Mouse (Mus musculus): ENCODE results near the gene Trmt1. TPM values are rescaled to one million over a fixed set of nuclear protein-coding genes. Genes with fewer than 3 reads are reported as not detected.

Trmt1 gene
- polyA plus RNA-seq, 1 experiment from 2014 or later: 27.7 TPM

DNA sequence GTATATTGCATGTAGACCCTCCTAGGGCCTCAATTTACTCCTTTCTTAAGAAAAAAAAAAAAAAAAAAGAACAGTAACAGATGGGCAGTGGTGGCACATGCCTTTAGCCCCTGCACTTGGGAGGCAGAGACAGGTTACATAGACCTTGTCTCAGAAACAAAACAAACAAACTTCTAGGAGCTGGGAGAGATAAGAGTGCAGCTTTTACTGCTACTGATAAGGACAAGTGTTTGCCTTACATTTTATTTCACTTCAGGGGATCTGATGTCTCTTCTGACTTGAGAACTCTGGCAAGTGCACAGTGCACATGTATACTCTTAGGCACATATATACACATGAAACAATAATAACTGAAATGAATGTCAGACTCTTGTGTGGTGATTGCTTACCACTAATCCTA lies 28.9 kb upstream of the Trmt1 start:
- no peak for ATAC-seq (ENCODE audit: low read depth)
- Histone ChIP-seq H3K9ac (ENCODE audit: low read depth, low read length) (peak overlapping the region; percentile 49), H3K4me3 (ENCODE audit: low read depth, low read length) (peak overlapping the region; percentile 48), H3K27ac (ENCODE audit: low read length) (peak overlapping the region; percentile 55), H3K27me3 (ENCODE audit: control insufficient read depth, insufficient read depth, low read depth, low read length) (peaks cover 4% of the 10 kb centered on the region), H3K4me1 (ENCODE audit: control insufficient read depth, low read depth, low read length) (peaks cover 59% of the 10 kb centered on the region), H3K36me3 (ENCODE audit: control insufficient read depth, insufficient read depth) (no peaks in the 10 kb centered on the region), H3K9me3 (replicated peaks; ENCODE audit: control insufficient read depth, low read length) (no peaks in the 10 kb centered on the region), H3K4me2 (ENCODE audit: low read depth, low read length) (peak overlapping the region; percentile 69)

DNA sequence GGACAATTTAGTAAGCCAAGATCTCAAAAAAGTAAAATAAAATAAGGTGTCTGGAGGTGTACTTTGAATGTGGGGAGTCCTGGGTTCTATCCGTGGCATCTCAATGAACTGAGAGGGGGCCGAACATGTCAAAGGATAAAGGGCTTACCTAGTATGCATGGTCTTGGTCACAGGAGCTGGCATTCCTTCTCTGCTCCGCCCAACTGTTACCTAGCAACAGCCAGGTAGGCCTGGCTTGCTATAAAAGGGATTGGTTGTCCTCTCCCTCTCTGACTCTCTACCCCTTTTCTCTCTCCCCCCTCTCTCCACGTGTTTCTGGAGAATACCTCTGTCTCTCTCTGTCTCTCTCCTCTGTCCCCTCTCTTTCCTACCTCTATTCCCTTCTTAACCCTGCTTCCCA lies 28.4 kb upstream of the Trmt1 start:
- H3K9me3 ChIP-seq (replicated peaks; ENCODE audit: control insufficient read depth, low read length): no peaks in the 10 kb centered on the region
- H3K27me3 ChIP-seq (ENCODE audit: control insufficient read depth, insufficient read depth, low read depth, low read length): peaks cover 4% of the 10 kb centered on the region
- H3K4me1 ChIP-seq (ENCODE audit: control insufficient read depth, low read depth, low read length): peaks cover 63% of the 10 kb centered on the region
- WGBS (ENCODE audit: insufficient replicate concordance): 64% methylated on average over 4 of the region's 4 CpGs
- H3K36me3 ChIP-seq (ENCODE audit: control insufficient read depth, insufficient read depth): no peaks in the 10 kb centered on the region
- H3K9ac ChIP-seq (ENCODE audit: low read depth, low read length): no peak overlapping the region
- no peak overlapping the region for H3K4me3 ChIP-seq (ENCODE audit: low read depth, low read length)
- H3K27ac ChIP-seq (ENCODE audit: low read length): peak overlapping the region; percentile 55; the same call in 1 of the 2 replicates
- H3K4me2 ChIP-seq (ENCODE audit: low read depth, low read length): no peak overlapping the region
- ATAC-seq (ENCODE audit: low read depth): no peak

DNA sequence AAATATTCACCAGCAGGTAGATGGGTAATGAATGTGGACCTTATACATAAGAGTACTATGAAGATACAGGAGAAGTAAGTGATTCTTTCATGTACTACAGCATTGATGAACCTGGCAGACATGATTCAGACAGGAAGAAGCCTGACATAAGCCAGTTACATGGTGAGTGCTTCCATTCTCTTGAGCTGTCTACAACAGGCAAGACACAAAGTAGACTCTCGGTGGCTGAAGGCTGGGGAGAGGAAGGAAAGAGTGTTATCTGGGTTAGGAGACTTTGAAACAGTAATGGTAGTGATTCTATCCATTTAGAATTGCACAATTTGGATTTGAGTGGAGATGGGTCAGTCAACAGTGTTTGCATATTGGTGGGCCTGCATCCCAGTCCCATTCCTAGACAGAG lies 27.2 kb upstream of the Trmt1 start:
- H3K27me3 ChIP-seq (ENCODE audit: control insufficient read depth, insufficient read depth, low read depth, low read length): peaks cover 4% of the 10 kb centered on the region
- H3K9me3 ChIP-seq (replicated peaks; ENCODE audit: control insufficient read depth, low read length): no peaks in the 10 kb centered on the region
- no peak for ATAC-seq (ENCODE audit: low read depth)
- H3K4me1 ChIP-seq (ENCODE audit: control insufficient read depth, low read depth, low read length): peaks cover 67% of the 10 kb centered on the region
- no peak overlapping the region for H3K4me3 ChIP-seq (ENCODE audit: low read depth, low read length)
- H3K36me3 ChIP-seq (ENCODE audit: control insufficient read depth, insufficient read depth): no peaks in the 10 kb centered on the region
- H3K27ac ChIP-seq (ENCODE audit: low read length): peak overlapping the region; percentile 2; the same call in 1 of the 2 replicates
- WGBS (ENCODE audit: insufficient replicate concordance): 23% methylated on average over 1 of the region's 1 CpGs
- H3K4me2 ChIP-seq (ENCODE audit: low read depth, low read length): no peak overlapping the region
- no peak overlapping the region for H3K9ac ChIP-seq (ENCODE audit: low read depth, low read length)

GRCm38 (mm10) chr8:84659936-84660818 lies 25.9 kb upstream of the Trmt1 start:
- H3K4me3 ChIP-seq (ENCODE audit: low read depth, low read length): peak overlapping the region; percentile 81
- ATAC-seq (ENCODE audit: low read depth): no peak
- peaks cover 4% of the 10 kb centered on the region for H3K27me3 ChIP-seq (ENCODE audit: control insufficient read depth, insufficient read depth, low read depth, low read length)
- no peaks in the 10 kb centered on the region for H3K36me3 ChIP-seq (ENCODE audit: control insufficient read depth, insufficient read depth)
- H3K27ac ChIP-seq (ENCODE audit: low read length): peak overlapping the region; percentile 97
- H3K9ac ChIP-seq (ENCODE audit: low read depth, low read length): peak overlapping the region; percentile 86
- peak overlapping the region; percentile 99 for H3K4me2 ChIP-seq (ENCODE audit: low read depth, low read length)
- peaks cover 65% of the 10 kb centered on the region for H3K4me1 ChIP-seq (ENCODE audit: control insufficient read depth, low read depth, low read length)
- WGBS (ENCODE audit: insufficient replicate concordance): 2% methylated on average over 33 of the region's 33 CpGs
- H3K9me3 ChIP-seq (replicated peaks; ENCODE audit: control insufficient read depth, low read length): no peaks in the 10 kb centered on the region

GRCm38 (mm10) chr8:84660819-84661457 lies 25.2 kb upstream of the Trmt1 start:
- Histone ChIP-seq H3K9ac (ENCODE audit: low read depth, low read length) (peak overlapping the region; percentile 86), H3K4me3 (ENCODE audit: low read depth, low read length) (peak overlapping the region; percentile 81), H3K4me2 (ENCODE audit: low read depth, low read length) (peak overlapping the region; percentile 99), H3K36me3 (ENCODE audit: control insufficient read depth, insufficient read depth) (no peaks in the 10 kb centered on the region), H3K27me3 (ENCODE audit: control insufficient read depth, insufficient read depth, low read depth, low read length) (no peaks in the 10 kb centered on the region), H3K4me1 (ENCODE audit: control insufficient read depth, low read depth, low read length) (peaks cover 65% of the 10 kb centered on the region), H3K27ac (ENCODE audit: low read length) (peak overlapping the region; percentile 97), H3K9me3 (replicated peaks; ENCODE audit: control insufficient read depth, low read length) (no peaks in the 10 kb centered on the region)
- WGBS (ENCODE audit: insufficient replicate concordance): under 1% methylated on average over 20 of the region's 20 CpGs
- ATAC-seq (ENCODE audit: low read depth): no peak

GRCm38 (mm10) chr8:84661458-84661871 lies 24.6 kb upstream of the Trmt1 start:
- Histone ChIP-seq H3K4me2 (ENCODE audit: low read depth, low read length) (peak overlapping the region; percentile 99), H3K27ac (ENCODE audit: low read length) (peak overlapping the region; percentile 97), H3K27me3 (ENCODE audit: control insufficient read depth, insufficient read depth, low read depth, low read length) (no peaks in the 10 kb centered on the region), H3K4me1 (ENCODE audit: control insufficient read depth, low read depth, low read length) (peaks cover 64% of the 10 kb centered on the region), H3K9ac (ENCODE audit: low read depth, low read length) (peak overlapping the region; percentile 86), H3K9me3 (replicated peaks; ENCODE audit: control insufficient read depth, low read length) (no peaks in the 10 kb centered on the region), H3K4me3 (ENCODE audit: low read depth, low read length) (peak overlapping the region; percentile 81), H3K36me3 (ENCODE audit: control insufficient read depth, insufficient read depth) (no peaks in the 10 kb centered on the region)
- under 1% methylated on average over 24 of the region's 24 CpGs for WGBS (ENCODE audit: insufficient replicate concordance)
- ATAC-seq (ENCODE audit: low read depth): peak; percentile 64

DNA sequence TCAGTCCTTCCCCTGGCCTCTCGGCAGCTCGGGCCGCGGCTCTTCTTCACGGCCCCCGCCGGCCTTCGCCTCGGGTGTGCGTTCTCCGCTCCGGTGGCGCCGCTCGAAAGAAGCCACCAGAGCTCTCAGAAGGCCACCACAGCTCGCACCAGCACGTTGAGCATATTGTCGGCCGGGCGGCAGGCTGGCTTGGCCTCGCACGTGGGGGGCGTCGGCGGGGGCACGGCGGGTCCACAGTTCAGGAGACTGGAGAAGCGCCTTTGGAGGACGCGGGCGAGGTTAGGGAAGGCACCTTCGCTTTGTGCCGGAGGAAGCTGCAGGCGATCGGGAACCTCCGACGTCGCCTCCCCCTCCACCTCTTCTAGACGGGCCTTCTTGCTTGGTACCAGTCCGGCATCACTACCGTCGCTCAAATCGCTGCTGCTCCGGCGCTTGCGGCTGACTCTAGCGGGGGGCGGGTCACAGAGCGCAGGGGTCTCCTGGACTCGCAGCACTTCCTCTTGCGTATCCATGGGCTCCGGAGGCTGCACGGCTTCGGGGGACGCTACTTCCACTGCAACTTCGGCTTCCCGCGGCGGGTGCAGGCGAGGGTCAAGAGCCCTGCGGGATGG lies 24.0 kb upstream of the Trmt1 start:
- Histone ChIP-seq H3K27me3 (ENCODE audit: control insufficient read depth, insufficient read depth, low read depth, low read length) (no peaks in the 10 kb centered on the region), H3K9ac (ENCODE audit: low read depth, low read length) (peak overlapping the region; percentile 86), H3K9me3 (replicated peaks; ENCODE audit: control insufficient read depth, low read length) (no peaks in the 10 kb centered on the region), H3K27ac (ENCODE audit: low read length) (peak overlapping the region; percentile 97), H3K4me1 (ENCODE audit: control insufficient read depth, low read depth, low read length) (peaks cover 58% of the 10 kb centered on the region), H3K4me2 (ENCODE audit: low read depth, low read length) (peak overlapping the region; percentile 99), H3K36me3 (ENCODE audit: control insufficient read depth, insufficient read depth) (no peaks in the 10 kb centered on the region), H3K4me3 (ENCODE audit: low read depth, low read length) (peak overlapping the region; percentile 81)
- 0 out of 2 replicates have a peak, but pooled peaks have one; percentile 0 for ATAC-seq (ENCODE audit: low read depth)
- under 1% methylated on average over 61 of the region's 61 CpGs for WGBS (ENCODE audit: insufficient replicate concordance)

- Histone ChIP-seq H3K4me2 (ENCODE audit: low read depth, low read length) (peak within 1 kb of the TSS; percentile 99), H3K9me3 (replicated peaks; ENCODE audit: control insufficient read depth, low read length) (no peaks in the 10 kb centered on the region), H3K4me3 (ENCODE audit: low read depth, low read length) (peak within 1 kb of the TSS; percentile 81), H3K9ac (ENCODE audit: low read depth, low read length) (peak within 1 kb of the TSS; percentile 86), H3K36me3 (ENCODE audit: control insufficient read depth, insufficient read depth) (no peaks in the 10 kb centered on the region), H3K4me1 (ENCODE audit: control insufficient read depth, low read depth, low read length) (peaks cover 53% of the 10 kb centered on the region), H3K27ac (ENCODE audit: low read length) (peak within 1 kb of the TSS; percentile 97), H3K27me3 (ENCODE audit: control insufficient read depth, insufficient read depth, low read depth, low read length) (no peaks in the 10 kb centered on the region)
- under 1% methylated on average over 27 of the region's 27 CpGs for WGBS (ENCODE audit: insufficient replicate concordance)
- ATAC-seq (ENCODE audit: low read depth): peak; percentile 65
Measured at GRCm38 (mm10) chr8:84662581-84663065, 23.5 kb upstream of the Trmt1 start, which contains the start of gene Ier2. Gene Ier2, minus strand, starts transcription at chr8:84662852.
